8 mouse cellular contexts compared by ENCODE assay signal in genomic region chr3:38232111-38233076, GRCm38 (mm10).
DNase-seq lines count a peak whose midpoint lies in the region; ATAC-seq and TF ChIP-seq lines count a peak whose summit lies in the region.

No protein-coding gene starts in this region.

- DNase-seq in kidney, adult 9 months: no peak
- peak; percentile 75 for DNase-seq in kidney, postnatal 14 days
- DNase-seq in midbrain, postnatal 0 days (ENCODE audit: low spot score): peak; percentile 88

- no peak for TF ChIP-seq CTCF in midbrain, postnatal 0 days (IDR thresholded peaks at IDR 0.05)

- H3K9ac ChIP-seq in kidney, embryonic 14.5 days (ENCODE audit: low read depth, low read length): no peak overlapping the region
- no peak overlapping the region for H3K9ac ChIP-seq in embryonic facial prominence, embryonic 13.5 days
- H3K9ac ChIP-seq in heart, embryonic 12.5 days: no peak overlapping the region
- H3K9ac ChIP-seq in midbrain, postnatal 0 days (replicated peaks; ENCODE audit: low read length, poor library complexity, severe bottlenecking): no peak overlapping the region

- H3K27ac ChIP-seq in kidney, embryonic 14.5 days (ENCODE audit: low read depth, low read length): no peak overlapping the region
- H3K27ac ChIP-seq in embryonic facial prominence, embryonic 13.5 days: no peak overlapping the region
- H3K27ac ChIP-seq in heart, embryonic 12.5 days (ENCODE audit: poor library complexity, severe bottlenecking): peak overlapping the region; percentile 58
- no peak overlapping the region for H3K27ac ChIP-seq in midbrain, postnatal 0 days (ENCODE audit: low read depth, low read length)

- H3K4me2 ChIP-seq in kidney, embryonic 14.5 days (replicated peaks; ENCODE audit: low read depth, low read length): no peak overlapping the region
- no peak overlapping the region for H3K4me2 ChIP-seq in embryonic facial prominence, embryonic 13.5 days
- peak overlapping the region; percentile 28 for H3K4me2 ChIP-seq in heart, embryonic 12.5 days
- H3K4me2 ChIP-seq in midbrain, postnatal 0 days (ENCODE audit: low read depth, low read length, poor library complexity, severe bottlenecking): peak overlapping the region; percentile 26; the same call in 1 of the 2 replicates

- no peaks in the 10 kb centered on the region for H3K9me3 ChIP-seq in kidney, embryonic 14.5 days (ENCODE audit: control insufficient read depth, low read length)
- no peaks in the 10 kb centered on the region for H3K9me3 ChIP-seq in embryonic facial prominence, embryonic 13.5 days
- no peaks in the 10 kb centered on the region for H3K9me3 ChIP-seq in heart, embryonic 12.5 days (replicated peaks)
- no peaks in the 10 kb centered on the region for H3K9me3 ChIP-seq in midbrain, postnatal 0 days (ENCODE audit: low read length)

- no peaks in the 10 kb centered on the region for H3K27me3 ChIP-seq in kidney, embryonic 14.5 days (ENCODE audit: control insufficient read depth, insufficient read depth, low read length)
- no peaks in the 10 kb centered on the region for H3K27me3 ChIP-seq in embryonic facial prominence, embryonic 13.5 days
- no peaks in the 10 kb centered on the region for H3K27me3 ChIP-seq in heart, embryonic 12.5 days (replicated peaks)
- no peaks in the 10 kb centered on the region for H3K27me3 ChIP-seq in midbrain, postnatal 0 days (ENCODE audit: insufficient read depth, low read length)

- ATAC-seq in kidney, embryonic 14.5 days (ENCODE audit: low FRiP score, low TSS enrichment): peak; percentile 92
- ATAC-seq in embryonic facial prominence, embryonic 13.5 days (ENCODE audit: insufficient number of reproducible peaks, insufficient read depth, low FRiP score, low TSS enrichment, low read depth): peak; percentile 72
- ATAC-seq in heart, embryonic 12.5 days (ENCODE audit: insufficient number of reproducible peaks, low FRiP score): peak; percentile 86
- ATAC-seq in midbrain, postnatal 0 days (ENCODE audit: low FRiP score): peak; percentile 55; the same call in 1 of the 2 replicates
- ATAC-seq in erythroid progenitor cell, adult 5-6 weeks (replicated peaks; ENCODE audit: low FRiP score, poor library complexity, severe bottlenecking): no peak
- ATAC-seq in frontal cortex, adult (ENCODE audit: low TSS enrichment): no peak

- H3K36me3 ChIP-seq in kidney, embryonic 14.5 days (ENCODE audit: control insufficient read depth, insufficient read depth, low read length): no peaks in the 10 kb centered on the region
- H3K36me3 ChIP-seq in embryonic facial prominence, embryonic 13.5 days: no peaks in the 10 kb centered on the region
- H3K36me3 ChIP-seq in heart, embryonic 12.5 days: no peaks in the 10 kb centered on the region
- H3K36me3 ChIP-seq in midbrain, postnatal 0 days (ENCODE audit: insufficient read depth, low read length): no peaks in the 10 kb centered on the region

- 58% methylated on average over 14 of the region's 15 CpGs for WGBS in kidney, embryonic 14.5 days
- WGBS in embryonic facial prominence, embryonic 13.5 days: 41% methylated on average over 15 of the region's 15 CpGs
- WGBS in heart, embryonic 12.5 days: 51% methylated on average over 15 of the region's 15 CpGs
- WGBS in midbrain, postnatal 0 days: 33% methylated on average over 15 of the region's 15 CpGs

- no peak overlapping the region for H3K4me3 ChIP-seq in kidney, embryonic 14.5 days (ENCODE audit: low read length)
- no peak overlapping the region for H3K4me3 ChIP-seq in embryonic facial prominence, embryonic 13.5 days
- no peak overlapping the region for H3K4me3 ChIP-seq in heart, embryonic 12.5 days
- no peak overlapping the region for H3K4me3 ChIP-seq in midbrain, postnatal 0 days (ENCODE audit: low read depth, low read length)

- H3K4me1 ChIP-seq in kidney, embryonic 14.5 days (ENCODE audit: control insufficient read depth, insufficient read depth, low read length): peaks cover 14% of the 10 kb centered on the region; the same call in 1 of the 2 replicates
- H3K4me1 ChIP-seq in embryonic facial prominence, embryonic 13.5 days: peaks cover 19% of the 10 kb centered on the region
- peaks cover 24% of the 10 kb centered on the region for H3K4me1 ChIP-seq in heart, embryonic 12.5 days (replicated peaks)
- no peaks in the 10 kb centered on the region for H3K4me1 ChIP-seq in midbrain, postnatal 0 days (ENCODE audit: insufficient read depth, low read length)

Comparison
In these comparisons a context has a peak if more than half of its experiments do, and no peak if none do; other contexts are left out.
1. ATAC-seq: peak in kidney, embryonic 14.5 days (single experiment), embryonic facial prominence, embryonic 13.5 days (single experiment), heart, embryonic 12.5 days (single experiment) and midbrain, postnatal 0 days (single experiment); none in erythroid progenitor cell, adult 5-6 weeks (single experiment) and frontal cortex, adult (single experiment).
2. H3K4me2 ChIP-seq: peak in heart, embryonic 12.5 days (single experiment) and midbrain, postnatal 0 days (single experiment); none in kidney, embryonic 14.5 days (single experiment) and embryonic facial prominence, embryonic 13.5 days (single experiment).